Mouse (Mus musculus) CH12.LX (cell line): ENCODE results near the gene Gm27029. TPM values are rescaled to one million over a fixed set of nuclear protein-coding genes. Genes with fewer than 3 reads are reported as not detected.

Source experiments
- DNase-seq: peaks from one replicate; pipeline ENCODE4 v3.0.0-alpha.2; 2013; ENCODE audit errors: extremely low read depth
- H3K27ac ChIP-seq: 2 replicates; pipeline ENCODE4 v1.5.1; 2012; ENCODE audit warnings: low read depth, mild to moderate bottlenecking, control low read depth, moderate library complexity; ENCODE audit not compliant: insufficient read depth
- H3K27me3 ChIP-seq: replicated peaks from 2 replicates; pipeline ENCODE3; 2012; ENCODE audit warnings: inconsistent platforms
- H3K36me3 ChIP-seq, 2 experiments: replicated peaks in 1 of 2; 2 replicates each; pipeline versions ENCODE3 to v1.6.1; 2012; ENCODE audit warnings: inconsistent platforms in 1 of 2, low read length in 1 of 2, mild to moderate bottlenecking in 1 of 2, mixed read lengths in 1 of 2, moderate library complexity in 1 of 2; ENCODE audit not compliant: control insufficient read depth in 1 of 2, insufficient read depth in 1 of 2
- H3K4me1 ChIP-seq, 2 experiments: 2 replicates each; pipeline ENCODE4 v1.6.1; 2012; ENCODE audit warnings: inconsistent platforms in 1 of 2, moderate library complexity in 1 of 2; ENCODE audit not compliant: insufficient read depth in 2 of 2, control insufficient read depth in 1 of 2
- H3K4me2 ChIP-seq: 2 replicates; pipeline ENCODE4 v1.6.1; 2012; ENCODE audit warnings: low read depth, mild to moderate bottlenecking, control low read depth; ENCODE audit not compliant: poor library complexity, insufficient read depth, severe bottlenecking
- H3K4me3 ChIP-seq, 3 experiments: fragments of 150-350 bp in 1 of 3; sonication (generic) in 1 of 3; replicated peaks in 1 of 3; 2 replicates each; pipeline versions ENCODE3 to v1.5.1; 2011 to 2012; ENCODE audit warnings: low read depth in 2 of 3, low read length in 2 of 3, mild to moderate bottlenecking in 2 of 3, moderate library complexity in 2 of 3, control low read depth in 1 of 3, improper control_type of control experiment in 1 of 3, inconsistent platforms in 1 of 3, mixed read lengths in 1 of 3; ENCODE audit not compliant: poor library complexity in 1 of 3
- H3K79me2 ChIP-seq: replicated peaks from 2 replicates; pipeline ENCODE4 v1.6.1; 2012; ENCODE audit warnings: mild to moderate bottlenecking, moderate library complexity; ENCODE audit not compliant: control insufficient read depth, poor library complexity, insufficient read depth, severe bottlenecking; ENCODE audit errors: extremely low read depth
- H3K9ac ChIP-seq: 2 replicates; pipeline ENCODE4 v1.6.1; 2012; ENCODE audit warnings: low read depth, mild to moderate bottlenecking, control low read depth, moderate library complexity; ENCODE audit not compliant: insufficient read depth
- H3K9me3 ChIP-seq: replicated peaks from 2 replicates; pipeline ENCODE3; 2012; ENCODE audit warnings: low read length, inconsistent platforms, mixed read lengths
- BHLHE40 ChIP-seq: IDR thresholded peaks from 2 replicates; pipeline ENCODE4 v1.6.1; 2011; ENCODE audit warnings: mild to moderate bottlenecking, low read depth, low read length, improper control_type of control experiment
- CHD1 ChIP-seq: IDR thresholded peaks from 2 replicates; pipeline ENCODE4 v1.6.1; 2012; ENCODE audit warnings: low read depth, low read length, improper control_type of control experiment, inconsistent platforms
- CTCF ChIP-seq, 2 experiments: IDR thresholded peaks in 1 of 2; conservative IDR thresholded peaks in 1 of 2; 2 replicates each; pipeline ENCODE4 v1.5.1; 2011 to 2012; ENCODE audit warnings: low read depth in 2 of 2, low read length in 2 of 2, improper control_type of control experiment in 1 of 2, inconsistent platforms in 1 of 2, mild to moderate bottlenecking in 1 of 2, moderate library complexity in 1 of 2
- E2F4 ChIP-seq: IDR thresholded peaks from 2 replicates; pipeline ENCODE4 v1.6.1; 2011; ENCODE audit warnings: low read depth, low read length, improper control_type of control experiment; ENCODE audit not compliant: insufficient replicate concordance
- EP300 ChIP-seq: IDR thresholded peaks from 2 replicates; pipeline ENCODE4 v1.6.1; 2011; ENCODE audit warnings: low read length, improper control_type of control experiment
- HCFC1 ChIP-seq: IDR thresholded peaks from 2 replicates; pipeline ENCODE4 v1.6.1; 2012; ENCODE audit warnings: low read depth, mild to moderate bottlenecking, inconsistent platforms, low read length, improper control_type of control experiment
- IRF4 ChIP-seq: IDR thresholded peaks from 2 replicates; pipeline ENCODE4 v1.6.1; 2014; ENCODE audit warnings: low read depth, mild to moderate bottlenecking, inconsistent platforms, low read length, improper control_type of control experiment
- KAT2A ChIP-seq: IDR thresholded peaks from 2 replicates; pipeline ENCODE4 v1.6.1; 2012; ENCODE audit warnings: low read length, improper control_type of control experiment, inconsistent platforms; ENCODE audit not compliant: insufficient replicate concordance
- MAX ChIP-seq: IDR thresholded peaks from 2 replicates; pipeline ENCODE4 v1.6.1; 2011; ENCODE audit warnings: low read length, improper control_type of control experiment
- MXI1 ChIP-seq: IDR thresholded peaks from 2 replicates; pipeline ENCODE4 v1.6.1; 2011; ENCODE audit warnings: mild to moderate bottlenecking, low read depth, low read length, improper control_type of control experiment
- RCOR1 ChIP-seq: conservative IDR thresholded peaks from 2 replicates; pipeline ENCODE4 v1.6.1; 2012; ENCODE audit warnings: low read depth, mild to moderate bottlenecking, inconsistent platforms, low read length, improper control_type of control experiment
- SIN3A ChIP-seq: IDR thresholded peaks from 2 replicates; pipeline ENCODE4 v1.6.1; 2012; ENCODE audit warnings: low read length, improper control_type of control experiment, inconsistent platforms
- SMC3 ChIP-seq: IDR thresholded peaks from 2 replicates; pipeline ENCODE4 v1.6.1; 2011; ENCODE audit warnings: low read depth, low read length, improper control_type of control experiment
- TBP ChIP-seq: conservative IDR thresholded peaks from 2 replicates; pipeline ENCODE4 v1.6.1; 2011; ENCODE audit warnings: low read depth, low read length, improper control_type of control experiment
- TCF12 ChIP-seq: IDR thresholded peaks from 2 replicates; pipeline ENCODE4 v1.6.1; 2014; ENCODE audit warnings: low read depth, mild to moderate bottlenecking, inconsistent platforms, low read length, improper control_type of control experiment
- USF1 ChIP-seq: IDR thresholded peaks from 2 replicates; pipeline ENCODE4 v1.6.1; 2014; ENCODE audit warnings: low read depth, mild to moderate bottlenecking, inconsistent platforms, low read length, improper control_type of control experiment
- USF2 ChIP-seq: conservative IDR thresholded peaks from 2 replicates; pipeline ENCODE4 v1.6.1; 2011; ENCODE audit warnings: low read depth, low read length, improper control_type of control experiment
- ZC3H11A ChIP-seq: IDR thresholded peaks from 2 replicates; pipeline ENCODE4 v1.6.1; 2012; ENCODE audit warnings: low read depth, mild to moderate bottlenecking, inconsistent platforms, low read length, improper control_type of control experiment
- ZKSCAN1 ChIP-seq: IDR thresholded peaks from 2 replicates; pipeline ENCODE4 v1.6.1; 2012; ENCODE audit warnings: low read depth, inconsistent platforms, low read length, improper control_type of control experiment, borderline replicate concordance
- ZNF384 ChIP-seq: IDR thresholded peaks from 2 replicates; pipeline ENCODE4 v1.6.1; 2012; ENCODE audit warnings: low read depth, low read length, improper control_type of control experiment, inconsistent platforms
- dilution Hi-C: fragments of 300-500 bp; cut with MboI; formaldehyde crosslinking; loops from 2 replicates; pipeline ENCODE4 v1.14.3; 2020; ENCODE audit warnings: low sequenced_read_pairs; ENCODE audit not compliant: extremely low pct_unique_long_range_greater_than_20kb, extremely low pct_ligation_motif_present
- in situ Hi-C: fragments of 300-500 bp; cut with MboI; formaldehyde crosslinking; loops from 3 replicates; pipeline ENCODE4 v1.14.3; 2019; ENCODE audit warnings: low sequenced_read_pairs, low pct_ligation_motif_present, low pct_unique_long_range_greater_than_20kb, mixed read lengths
- polyA plus RNA-seq: library from polyadenylated mRNA; unstranded; fragments of >175 nt; gene quantifications from 2 replicates; pipeline ENCODE4 v1.2.1, GENCODE M21; 2012; ENCODE audit warnings: low read depth; ENCODE audit not compliant: insufficient read length
- total RNA-seq, 2 experiments: library from RNA; depleted of rRNA; stranded (reverse); fragments of 300-350 nt in 1 of 2; fragments of >200 nt in 1 of 2; gene quantifications; 2 replicates each; pipeline ENCODE4 v1.2.3; 2012 to 2014

The Gm27029 gene
- total and polyA plus RNA-seq, 3 experiments, result 1.7 to 8.3 (median 6.2) TPM

DNA sequence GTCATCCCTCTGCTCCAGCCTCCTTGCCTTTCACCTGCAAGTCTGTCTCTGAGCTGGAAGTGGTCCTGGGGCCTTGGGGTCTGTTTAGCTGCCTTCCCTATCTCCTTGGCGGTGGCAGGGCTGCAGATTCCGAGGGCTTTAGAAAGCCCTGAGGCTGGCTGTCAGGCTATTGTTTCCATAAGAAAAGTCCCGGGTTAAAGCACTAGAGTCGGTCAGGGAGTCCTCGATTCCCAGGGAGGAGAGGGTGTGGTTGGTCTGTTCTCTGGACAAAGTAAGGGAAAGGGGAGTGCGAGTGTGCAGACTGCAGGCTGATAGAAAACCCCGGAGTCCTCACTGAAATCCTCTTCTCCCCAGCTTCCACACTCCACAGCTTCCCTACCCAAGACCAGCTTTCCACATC lies 45.6 kb upstream of the Gm27029 start:
- in situ Hi-C loops (no loop called here), dilution Hi-C loops (no loop called here)
- no peak overlapping the region for H3K4me2 ChIP-seq
- H3K4me3 ChIP-seq, result no peak overlapping the region
- DNase-seq, result no peak
- peaks cover 8 to 44% of the 10 kb centered on the region in 2 experiments for H3K4me1 ChIP-seq
- no peak overlapping the region for H3K9ac ChIP-seq
- peaks cover 31% of the 10 kb centered on the region for H3K27me3 ChIP-seq
- no peaks in the 10 kb centered on the region for H3K79me2 ChIP-seq
- TF ChIP-seq ZKSCAN1 (no peak), E2F4 (no peak), TBP (no peak), TCF12 (no peak), CTCF (conservative IDR thresholded peaks at IDR 0.05 in 1 of 2, IDR thresholded peaks at IDR 0.05 in 1 of 2; ENCODE audit: low read depth in 2 of 2, low read length in 2 of 2) (no peak), EP300 (no peak), MXI1 (no peak), SIN3A (no peak), USF1 (no peak), RCOR1 (no peak), USF2 (no peak), BHLHE40 (no peak), HCFC1 (no peak), SMC3 (no peak), ZC3H11A (no peak), KAT2A (no peak), MAX (no peak)
- TF ChIP-seq, all 38 proteins: peak for 0
- Histone ChIP-seq H3K27ac (no peak overlapping the region), H3K36me3 (no peaks in the 10 kb centered on the region), H3K9me3 (no peaks in the 10 kb centered on the region)

GRCm38 (mm10) chr11:101469155-101469554 lies 44.6 kb upstream of the Gm27029 start:
- no peak for DNase-seq
- H3K4me2 ChIP-seq, result peak overlapping the region; percentile 77; the same call in 1 of the 2 replicates
- H3K79me2 ChIP-seq, result no peaks in the 10 kb centered on the region
- H3K27ac ChIP-seq, result no peak overlapping the region
- no peak overlapping the region for H3K4me3 ChIP-seq
- H3K9me3 ChIP-seq, result no peaks in the 10 kb centered on the region
- in situ Hi-C loops (no loop called here), dilution Hi-C loops (no loop called here)
- no peak overlapping the region for H3K9ac ChIP-seq
- no peaks in the 10 kb centered on the region for H3K36me3 ChIP-seq
- TF ChIP-seq IRF4, result no peak
- TF ChIP-seq TBP, result no peak
- no peak for TF ChIP-seq E2F4
- no peak for TF ChIP-seq BHLHE40
- no peak for TF ChIP-seq ZC3H11A
- TF ChIP-seq ZNF384, result peak; percentile 62
- TF ChIP-seq CHD1, result no peak
- TF ChIP-seq HCFC1, result no peak
- H3K27me3 ChIP-seq, result peaks cover 31% of the 10 kb centered on the region
- H3K4me1 ChIP-seq, result peaks cover 11 to 50% of the 10 kb centered on the region in 2 experiments
